Mouse (Mus musculus) right cerebral cortex, adult 18-20 months (tissue): ENCODE data around the gene Relt.
"Not testable (repeated sequence)": the region's sequence is repeated elsewhere in the genome, so short reads cannot be mapped to it uniquely, and the experiment has no call there.

Experiments
- DNase-seq: peaks from one replicate; pipeline ENCODE4 v3.0.0; 2022; ENCODE audit warnings: mixed read lengths

Relt gene

DNA sequence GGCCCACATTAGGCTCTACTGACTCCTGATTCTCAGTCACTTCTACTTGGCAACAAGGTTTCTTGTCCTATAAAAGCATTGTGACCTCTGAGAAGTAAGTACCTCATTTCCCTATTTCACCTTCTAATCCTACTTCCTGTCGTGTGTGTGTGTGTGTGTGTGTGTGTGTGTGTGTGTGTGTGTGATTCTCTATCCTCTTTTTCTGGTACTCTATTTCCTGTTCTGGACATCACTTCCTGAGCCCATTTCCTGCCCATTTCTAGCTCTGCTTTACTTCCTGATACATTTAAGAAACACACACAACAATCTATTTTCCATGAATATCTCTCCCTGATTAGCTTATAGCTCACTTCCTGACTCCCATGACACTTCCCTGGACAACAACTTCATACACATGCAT, 12.6 kb upstream of the Relt start:
- no peak for DNase-seq

DNA sequence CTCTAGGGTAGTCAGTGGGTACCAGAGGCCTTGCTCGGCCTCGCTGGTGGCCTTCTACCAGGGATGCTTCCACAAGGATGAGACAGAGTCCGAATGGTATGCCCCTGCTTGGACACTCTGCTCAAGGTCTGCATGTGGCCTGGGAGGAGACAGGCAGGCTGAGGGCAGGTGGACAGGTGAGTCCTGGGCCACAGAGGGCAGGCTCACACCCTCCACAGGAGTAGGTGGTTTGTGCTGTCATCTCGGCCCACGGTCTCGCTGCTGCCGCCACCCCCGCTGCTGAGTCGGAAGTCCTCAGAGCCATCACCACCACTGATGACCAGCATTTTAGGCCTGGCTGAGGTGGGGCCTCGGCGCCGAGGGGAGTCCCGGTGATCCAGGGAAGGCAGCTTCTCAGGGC, 10.0 kb upstream of the Relt start:
- no peak for DNase-seq

DNA sequence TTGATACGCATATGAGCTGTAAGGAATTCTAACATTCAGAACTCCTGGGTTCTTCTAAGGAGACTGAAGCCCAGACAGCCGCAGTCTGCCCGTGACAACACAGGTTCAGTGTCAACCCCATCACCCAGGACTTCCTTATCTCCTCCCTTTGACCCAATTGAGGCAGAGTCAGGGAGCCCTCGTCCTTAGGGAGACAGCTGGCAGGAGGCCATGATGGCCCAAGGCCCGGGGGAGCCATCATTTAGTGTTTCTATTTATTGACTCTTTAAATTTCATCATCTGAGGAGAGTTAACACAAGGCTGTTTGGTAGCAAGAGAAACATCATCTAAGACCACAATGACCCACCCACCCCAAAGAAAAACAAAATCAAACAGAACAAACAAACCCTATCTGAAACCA, 8.6 kb upstream of the Relt start:
- no peak for DNase-seq

DNA sequence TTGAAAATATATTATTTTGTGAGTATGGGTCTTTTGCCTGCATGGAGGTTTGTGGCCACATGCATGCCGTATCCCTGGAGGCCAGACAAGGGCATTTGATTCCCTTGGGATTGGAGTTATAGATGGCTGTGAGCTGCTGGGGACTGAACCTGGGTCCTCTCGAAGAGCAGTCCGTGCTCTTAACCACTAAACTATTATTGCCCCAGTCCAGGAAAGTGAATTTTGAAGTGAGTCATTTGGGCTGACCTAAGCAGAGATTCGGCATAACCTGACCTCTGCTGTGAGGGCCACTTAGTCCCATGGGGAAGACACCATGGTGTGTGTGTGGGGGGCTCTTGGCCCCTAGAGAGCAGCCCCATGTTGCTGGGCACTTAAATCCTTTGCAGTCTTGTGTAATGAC, 8.1 kb upstream of the Relt start:
- no peak for DNase-seq

DNA sequence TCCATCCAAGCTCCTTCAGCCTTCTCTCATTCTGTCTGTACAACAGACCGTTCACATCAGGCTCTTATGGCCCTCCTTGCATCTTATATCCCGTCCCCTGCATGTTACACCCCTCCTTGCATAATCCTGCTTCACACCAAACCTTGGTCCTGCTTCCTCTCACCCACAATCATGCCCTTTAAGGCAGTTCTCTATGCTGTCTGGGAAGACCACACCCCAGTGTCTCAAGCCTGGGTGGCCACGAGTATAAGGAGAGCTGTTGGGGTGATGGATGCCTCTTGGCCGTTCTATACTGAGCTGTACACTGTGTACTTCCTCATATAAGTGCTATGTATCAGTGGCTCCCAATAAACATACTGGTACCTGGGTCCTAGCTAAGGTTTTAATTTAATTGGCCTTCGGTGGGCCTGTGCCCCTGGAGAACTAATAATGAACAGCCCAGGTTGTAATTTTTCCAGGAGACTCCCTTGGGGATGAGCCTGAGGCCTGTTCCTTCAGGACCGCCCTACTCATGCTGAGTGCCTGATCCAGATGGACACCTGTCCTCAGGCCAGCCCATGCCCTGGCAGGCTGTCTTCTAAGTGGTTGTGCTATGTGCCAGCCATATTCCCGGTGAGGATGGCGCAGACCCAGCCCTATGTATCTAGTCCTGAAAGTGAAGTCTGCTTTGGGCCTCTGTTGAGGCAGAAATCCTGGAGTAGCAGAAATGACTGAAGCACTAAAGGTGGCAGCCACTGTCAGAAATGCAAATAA, 6.8 kb upstream of the Relt start:
- DNase-seq: no peak

DNA sequence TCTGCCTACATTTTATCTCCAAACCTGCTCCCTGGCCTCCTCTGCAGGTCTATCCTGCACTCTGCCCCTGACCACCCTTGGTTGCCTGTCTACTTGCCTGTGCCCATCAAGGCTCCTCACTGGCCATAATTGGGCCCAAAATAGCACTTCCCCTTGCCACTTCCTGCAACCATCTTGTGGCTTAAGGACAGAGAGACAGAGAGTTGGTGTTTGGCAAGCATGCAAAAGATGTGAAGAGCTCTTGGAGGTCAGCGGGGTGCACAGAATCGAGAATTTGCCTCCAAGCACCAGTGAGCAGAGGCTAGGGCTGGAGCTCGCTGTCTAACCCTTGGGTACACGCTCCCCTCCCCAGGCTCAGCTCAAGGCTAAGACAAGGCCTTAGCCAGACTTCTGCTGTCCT, 5.3 kb upstream of the Relt start:
- no peak for DNase-seq

DNA sequence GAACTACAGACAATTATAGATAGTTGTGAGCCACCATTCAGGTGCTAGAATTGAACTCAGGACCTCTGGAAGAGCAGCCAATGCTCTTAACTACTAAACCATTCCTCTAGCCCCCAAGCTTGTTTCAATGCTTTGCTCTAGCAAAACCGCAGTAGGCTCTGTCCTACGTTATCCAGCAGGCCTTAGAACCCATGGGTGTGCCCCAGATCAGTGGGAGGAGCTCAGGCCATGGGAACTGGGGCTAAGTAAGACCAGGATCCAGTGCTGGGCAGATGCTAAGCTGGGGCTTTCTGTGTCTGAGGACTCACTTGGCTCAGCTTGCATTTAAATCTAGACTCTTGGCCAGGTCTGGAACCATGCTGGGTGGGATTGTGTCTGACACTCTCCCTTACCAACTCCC, 4.3 kb upstream of the Relt start:
- no peak for DNase-seq

DNA sequence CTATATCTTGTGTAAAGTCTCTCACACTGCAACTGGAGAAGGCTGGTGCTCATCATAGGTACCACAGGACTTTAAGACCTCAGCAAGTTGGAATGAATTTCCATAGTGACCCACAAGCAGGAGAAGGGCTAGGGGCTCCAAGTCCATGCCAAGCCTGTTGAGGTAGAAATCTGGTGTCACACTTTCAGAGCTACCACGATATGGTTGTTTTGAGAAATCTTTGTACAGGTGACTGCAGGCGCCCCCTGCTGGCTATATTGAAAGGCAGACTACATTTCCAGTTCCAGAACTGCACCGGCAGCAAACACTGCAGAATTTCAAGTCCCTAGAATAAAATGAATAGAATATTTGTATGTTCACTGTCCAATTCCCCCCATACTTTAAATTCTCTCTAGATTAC, 3.4 kb upstream of the Relt start:
- DNase-seq: peak; percentile 75

DNA sequence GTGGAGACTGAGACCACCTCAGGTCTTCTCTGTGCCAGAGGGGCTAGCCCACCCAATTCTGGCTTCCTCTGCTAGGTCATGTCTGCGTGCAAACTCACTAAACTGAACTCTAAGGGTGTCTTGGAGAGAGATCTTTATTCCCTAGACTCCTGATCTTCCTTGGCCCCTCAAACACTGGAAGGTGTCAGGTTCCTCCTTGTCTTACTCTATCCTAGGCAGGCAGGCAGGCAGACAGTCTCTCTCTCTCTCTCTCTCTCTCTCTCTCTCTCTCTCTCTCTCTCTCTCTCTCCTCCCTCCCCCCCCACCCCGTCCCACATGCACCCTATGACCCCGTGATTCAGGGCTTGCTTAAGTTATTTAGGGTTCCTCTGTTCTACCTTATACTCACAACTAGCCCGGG, 893 bp downstream of the Relt start:
- no peak for DNase-seq

DNA sequence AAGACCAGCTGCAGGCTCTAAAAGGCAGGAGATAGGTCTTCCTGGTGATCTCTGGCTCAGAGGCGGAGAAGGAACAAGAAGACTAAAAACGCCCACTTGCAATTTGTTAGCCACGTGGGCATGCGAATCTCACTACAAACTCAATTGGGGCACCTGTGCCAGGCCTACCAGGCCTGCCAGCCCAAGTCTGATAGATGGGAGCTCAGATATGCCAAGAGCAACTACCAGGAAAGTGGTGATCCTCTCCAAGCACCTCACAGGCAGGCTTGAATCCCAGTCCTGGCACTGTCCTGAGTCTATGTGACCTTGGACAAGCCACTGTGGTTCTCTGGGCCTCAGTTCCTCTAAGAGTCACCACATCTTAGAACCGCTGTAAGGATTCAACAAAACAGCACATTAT, 2.0 kb downstream of the Relt start:
- no peak for DNase-seq

DNA sequence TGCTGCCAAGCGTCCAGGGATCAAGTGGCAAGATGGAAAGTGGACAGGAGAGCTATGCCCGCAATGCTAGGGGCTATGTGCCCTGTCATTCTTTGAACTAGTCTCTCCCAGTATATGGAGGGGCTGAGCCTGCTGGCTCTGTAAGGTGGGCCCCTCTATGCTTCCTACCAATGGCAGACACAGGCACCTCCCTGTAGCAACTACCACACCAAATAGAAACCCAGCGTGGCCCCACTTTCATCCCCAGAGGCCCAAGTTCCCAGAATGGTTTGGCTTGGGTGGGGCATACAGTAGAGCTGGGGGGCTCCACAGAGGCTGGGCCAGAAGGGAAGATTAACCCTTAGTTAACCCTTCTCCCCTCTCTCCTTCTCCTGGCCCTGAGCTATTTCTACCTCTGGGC, 2.8 kb downstream of the Relt start:
- no peak for DNase-seq

DNA sequence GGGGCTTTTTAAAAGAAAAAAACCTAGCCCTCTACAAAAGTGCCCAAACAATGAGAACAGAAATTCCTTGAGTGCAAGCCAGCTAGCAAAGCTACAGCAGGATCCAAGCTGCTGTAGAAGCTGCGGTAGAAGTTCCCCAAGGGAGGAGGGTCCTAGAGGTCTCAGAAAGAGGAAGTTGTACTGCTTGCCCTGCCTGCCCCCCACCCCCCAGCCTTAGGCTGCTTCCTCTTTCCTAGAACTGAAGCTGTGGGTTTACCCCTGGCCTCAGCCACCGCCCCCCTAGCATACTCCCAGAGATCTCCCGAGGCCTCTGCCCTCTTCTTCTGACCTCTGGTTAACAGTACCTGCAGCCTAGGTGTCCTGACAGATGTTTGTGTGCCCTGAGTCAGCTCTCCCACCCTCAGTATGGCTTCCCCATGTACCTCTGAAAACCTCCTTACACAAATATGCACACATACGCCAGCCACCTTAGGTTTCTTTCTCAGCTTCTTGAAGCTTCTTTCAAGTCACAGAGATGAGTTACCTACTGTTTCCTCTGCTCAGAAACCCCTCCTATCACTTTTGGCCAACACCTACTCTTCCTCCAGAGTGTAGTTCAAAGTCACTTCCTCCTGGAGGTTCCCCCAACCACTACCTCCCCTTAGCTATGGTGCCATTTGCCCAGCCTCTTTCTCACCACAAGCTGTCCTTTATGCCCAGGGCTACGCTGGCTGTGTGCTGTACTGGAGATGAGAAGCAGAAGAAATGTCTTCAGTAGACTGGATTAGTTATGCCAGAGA, 7.3 kb downstream of the Relt start:
- no peak for DNase-seq

DNA sequence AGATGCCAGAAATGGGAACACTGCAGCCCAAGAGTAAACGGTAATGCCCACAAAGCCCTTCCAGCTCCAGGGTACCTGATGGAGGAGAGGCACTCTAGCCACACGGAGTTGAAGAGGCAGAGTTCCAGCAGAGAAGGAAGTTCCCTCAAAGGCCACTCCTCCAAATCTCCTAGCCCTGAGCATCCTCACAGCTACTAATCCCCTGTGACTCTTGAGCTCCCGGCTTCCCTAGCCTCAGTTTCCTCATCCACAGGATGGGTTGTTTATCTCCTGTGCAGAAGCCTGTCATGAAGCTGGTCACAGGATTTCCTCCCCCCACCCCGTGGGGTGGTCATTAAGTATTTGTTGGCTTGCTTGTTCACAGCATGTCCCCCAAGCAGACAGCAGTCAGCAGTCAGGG, 7.9 kb downstream of the Relt start:
- no peak for DNase-seq

DNA sequence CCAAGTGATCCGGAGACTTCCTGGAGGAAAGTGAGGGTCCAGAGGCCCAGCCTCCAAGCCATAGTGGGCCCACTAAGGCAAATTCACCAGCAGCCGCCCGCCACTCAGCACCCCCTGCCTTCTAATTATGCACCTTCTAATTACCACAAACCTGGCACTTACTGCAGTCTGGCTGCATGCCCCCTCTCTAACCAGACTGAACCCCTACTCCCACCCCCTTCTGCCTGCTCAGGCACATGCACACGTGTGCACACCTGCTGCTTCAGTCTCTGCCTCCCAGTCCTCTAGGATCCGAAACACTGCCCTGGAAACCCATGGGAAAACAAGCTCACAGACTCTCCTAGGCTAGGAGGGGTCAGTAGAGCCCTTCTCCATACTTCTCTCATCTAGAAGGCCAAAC, 8.4 kb downstream of the Relt start:
- DNase-seq: no peak

DNA sequence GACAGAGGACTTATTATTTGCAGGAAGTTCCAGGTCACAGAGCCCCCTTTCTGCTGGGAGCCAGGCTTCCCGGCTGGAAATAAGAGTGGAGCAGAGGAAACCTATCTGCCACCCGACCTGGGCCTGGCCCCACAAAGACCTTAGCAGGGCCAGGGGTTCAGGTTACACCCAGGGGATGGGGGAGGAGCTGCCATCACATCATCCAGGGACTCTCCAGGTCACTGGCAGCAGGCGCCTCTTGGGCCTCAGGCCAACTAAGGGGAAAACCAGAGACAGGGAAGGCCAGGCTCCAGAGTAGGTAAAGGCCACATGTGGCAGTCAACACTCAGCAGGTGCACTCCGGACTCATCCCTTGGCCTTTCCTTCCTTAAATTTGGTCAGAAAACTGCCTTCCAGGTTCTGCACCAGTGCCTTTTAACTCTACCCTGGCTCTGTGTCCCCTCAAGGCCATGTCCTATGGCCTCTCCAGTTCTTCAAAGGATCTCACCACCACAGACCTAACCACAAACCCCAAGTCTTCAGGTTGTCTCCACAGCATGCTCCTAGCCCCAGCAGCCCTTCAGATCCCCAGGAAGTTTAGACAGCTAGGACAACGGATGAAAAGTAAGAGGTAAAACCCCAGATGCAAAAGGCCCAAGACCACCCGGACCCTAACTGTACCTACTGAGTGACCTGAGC, 9.0 kb downstream of the Relt start:
- no peak for DNase-seq

DNA sequence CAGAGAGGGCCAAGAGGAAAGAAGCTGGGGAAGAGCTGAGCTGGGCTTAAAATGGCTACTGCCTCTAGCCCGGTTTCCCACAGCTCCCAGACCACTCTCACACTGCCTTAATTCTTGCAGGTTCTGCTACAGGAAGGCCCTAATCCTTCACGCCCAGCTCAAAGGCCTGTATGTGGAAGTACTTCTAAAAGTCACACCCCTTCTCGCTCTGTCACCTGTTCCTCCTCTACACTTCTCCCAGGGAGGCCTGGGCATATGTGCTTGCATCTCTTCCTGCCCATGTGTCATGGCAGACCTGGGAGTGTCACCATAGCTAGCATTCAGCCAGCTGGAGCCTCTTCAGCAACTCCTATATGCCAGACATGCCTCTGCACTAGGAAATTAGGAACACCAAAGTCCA, 9.8 kb downstream of the Relt start:
- no peak for DNase-seq

DNA sequence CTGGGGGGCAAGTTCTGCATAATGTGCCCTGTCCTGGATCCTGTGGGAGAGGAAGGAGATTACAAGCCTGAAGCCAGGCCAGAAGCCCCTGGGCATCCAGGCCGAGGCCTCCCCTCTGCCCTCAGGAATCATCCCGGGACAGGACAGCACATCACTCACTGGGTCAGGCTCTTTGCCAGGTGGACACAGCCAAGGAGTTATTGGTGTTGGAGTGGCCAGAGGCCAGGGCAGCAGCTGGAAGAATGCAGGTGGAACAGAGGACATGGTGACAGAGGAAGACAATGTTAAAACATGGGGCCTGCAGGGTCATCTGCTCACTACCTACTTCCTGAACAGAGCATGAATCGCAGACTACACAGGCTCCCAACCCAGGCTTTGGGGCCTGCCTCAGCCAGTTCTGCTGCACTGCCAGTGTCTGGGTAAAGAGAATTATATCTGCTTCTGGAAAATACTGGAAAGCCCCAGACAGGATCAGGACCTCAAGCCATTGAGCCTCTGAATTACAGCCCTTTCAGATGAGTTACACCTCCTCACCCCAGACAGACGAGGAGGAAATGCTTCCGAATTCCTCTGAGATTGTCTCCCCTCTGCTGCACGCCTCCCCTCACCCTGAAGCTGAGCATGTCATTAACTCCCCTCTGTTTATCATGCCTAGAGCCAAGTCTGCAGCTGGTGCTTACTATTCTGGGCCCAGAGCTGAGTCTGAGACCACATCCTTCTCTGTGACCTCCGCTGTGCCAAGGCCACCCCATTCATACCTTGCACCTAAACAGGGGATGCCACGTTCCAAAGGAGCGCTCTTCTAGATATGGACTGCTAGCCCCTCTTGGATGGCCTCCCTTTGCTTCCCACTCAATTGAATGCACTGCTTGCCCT, 11.5 kb downstream of the Relt start:
- no peak for DNase-seq

DNA sequence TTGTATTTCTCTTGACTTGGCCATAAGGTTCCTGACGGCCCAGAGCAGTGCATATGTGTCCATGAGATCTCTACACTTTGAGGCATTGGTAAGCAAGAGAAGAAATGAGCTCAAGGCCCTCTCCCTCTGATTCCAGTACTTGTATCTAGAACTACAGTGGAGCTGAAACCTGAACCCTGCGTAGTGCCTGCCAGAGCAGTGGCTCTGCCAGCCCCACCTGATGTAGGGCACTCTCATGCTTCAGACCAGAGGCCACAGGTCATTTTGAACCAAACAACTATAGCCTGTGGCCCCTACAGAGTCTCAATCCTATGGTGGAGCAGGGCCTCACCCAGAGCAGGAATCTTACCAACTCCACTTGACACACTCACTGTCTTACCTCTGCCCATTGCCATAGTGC, 13.7 kb downstream of the Relt start:
- DNase-seq: no peak

DNA sequence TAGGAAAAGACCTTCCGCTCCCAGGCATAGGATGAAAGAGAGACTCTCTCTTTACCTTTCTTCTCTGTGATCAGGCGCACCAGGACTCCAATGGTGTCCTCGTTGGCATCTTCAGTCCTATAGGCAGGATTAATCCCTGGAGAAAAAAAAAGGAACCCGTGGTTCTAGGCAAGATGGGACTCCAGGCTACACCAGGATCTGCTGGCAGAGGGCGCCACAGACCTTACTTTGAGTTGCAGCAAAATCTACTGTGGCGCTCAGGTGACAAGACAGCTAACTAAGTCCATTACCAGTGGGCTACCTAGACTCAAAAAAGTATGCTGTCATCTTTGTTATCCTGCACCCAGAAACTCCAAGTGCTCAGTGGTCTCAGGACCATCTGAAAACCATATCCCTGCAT, 14.5 kb downstream of the Relt start:
- peak; percentile 77 for DNase-seq

DNA sequence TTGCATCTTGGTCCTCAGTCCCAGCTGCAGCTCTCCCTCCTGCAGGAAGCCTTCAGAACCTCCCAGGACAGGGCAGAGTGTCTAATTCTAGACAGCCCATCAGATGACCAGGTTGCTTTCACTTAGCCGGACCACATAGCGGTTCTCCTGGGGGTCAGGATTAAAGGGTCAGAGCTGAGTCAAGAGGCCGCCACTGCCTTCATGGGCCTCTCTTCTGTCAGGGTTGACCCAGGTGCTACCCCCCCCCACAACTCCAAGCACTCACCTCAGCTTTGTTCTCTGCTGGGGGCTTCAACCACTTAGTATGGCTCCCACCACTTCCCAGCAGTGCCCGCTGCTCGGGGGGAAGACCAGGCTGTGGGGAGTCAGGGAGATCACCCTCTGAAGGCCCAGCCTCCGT, 16.1 kb downstream of the Relt start:
- no peak for DNase-seq

DNA sequence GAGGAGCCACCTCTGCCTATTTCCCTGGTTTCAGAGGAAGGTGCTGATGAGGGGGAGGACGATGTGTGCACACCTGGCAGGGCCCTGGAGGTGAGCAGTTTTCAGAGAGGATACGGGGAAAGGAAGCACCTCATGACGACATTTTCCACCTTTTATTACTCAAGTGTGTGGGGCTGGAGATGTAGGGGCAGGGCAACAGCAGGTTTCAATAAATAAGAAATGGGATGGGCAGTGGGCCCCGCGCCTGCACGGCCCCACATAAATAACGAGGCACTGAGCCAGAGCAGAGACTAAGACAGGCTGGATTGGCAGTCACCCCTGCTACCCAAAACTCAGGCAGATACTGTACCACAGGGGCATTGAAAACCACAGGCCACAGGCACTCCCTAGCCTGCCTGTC, 17.2 kb downstream of the Relt start:
- not testable (repeated sequence) for DNase-seq

DNA sequence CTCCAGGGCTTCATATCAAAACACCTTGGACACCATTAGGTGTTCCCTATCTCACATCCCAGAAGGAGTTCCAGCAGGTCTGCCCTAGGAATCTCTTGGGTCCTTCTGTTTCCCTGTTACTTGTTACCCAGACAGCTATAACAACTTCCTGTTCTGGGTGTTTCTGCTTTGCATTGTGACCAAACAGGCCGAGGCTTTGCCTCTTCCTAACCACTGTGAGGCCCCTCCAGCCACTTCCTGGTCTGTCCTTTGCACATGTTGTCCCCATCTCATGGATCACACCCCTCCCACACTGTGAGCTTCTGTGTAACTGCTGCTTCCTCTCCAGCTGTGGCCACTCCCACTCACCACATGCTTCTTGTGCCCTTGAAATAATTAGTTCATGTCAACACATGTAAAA, 17.8 kb downstream of the Relt start:
- peak; percentile 59 for DNase-seq

DNA sequence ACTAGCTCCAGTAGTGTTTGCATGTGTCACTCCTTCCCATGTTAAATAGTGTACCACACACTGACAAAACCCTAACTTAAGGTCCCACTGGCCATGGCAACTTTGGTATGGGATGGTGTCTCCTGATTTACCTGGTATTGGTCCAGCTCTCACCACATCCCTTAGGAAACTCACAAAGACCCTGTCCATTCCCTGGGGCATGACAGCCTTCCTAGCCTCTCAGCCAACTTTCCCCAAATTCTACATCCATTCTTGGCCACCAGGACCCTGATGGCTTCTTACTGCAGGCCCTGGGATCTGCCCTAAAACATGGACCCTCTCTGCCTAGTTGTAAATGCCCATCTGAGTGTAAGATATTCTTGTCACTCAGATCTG, 18.2 kb downstream of the Relt start:
- DNase-seq: no peak
